Mouse (Mus musculus): Measurements from ENCODE around the gene Zfp322a. TPM values are rescaled to one million over a fixed set of nuclear protein-coding genes. Genes with fewer than 3 reads are reported as not detected.
A peak's percentile ranks its signal among the peaks of the same experiment; 100 is the strongest.
"Not testable (repeated sequence)": the region's sequence is repeated elsewhere in the genome, so short reads cannot be mapped to it uniquely, and the experiment has no call there.

Gene Zfp322a
- total and polyA plus RNA-seq, 3 experiments, result 5.7 to 8.4 TPM; not detected in 1

DNA sequence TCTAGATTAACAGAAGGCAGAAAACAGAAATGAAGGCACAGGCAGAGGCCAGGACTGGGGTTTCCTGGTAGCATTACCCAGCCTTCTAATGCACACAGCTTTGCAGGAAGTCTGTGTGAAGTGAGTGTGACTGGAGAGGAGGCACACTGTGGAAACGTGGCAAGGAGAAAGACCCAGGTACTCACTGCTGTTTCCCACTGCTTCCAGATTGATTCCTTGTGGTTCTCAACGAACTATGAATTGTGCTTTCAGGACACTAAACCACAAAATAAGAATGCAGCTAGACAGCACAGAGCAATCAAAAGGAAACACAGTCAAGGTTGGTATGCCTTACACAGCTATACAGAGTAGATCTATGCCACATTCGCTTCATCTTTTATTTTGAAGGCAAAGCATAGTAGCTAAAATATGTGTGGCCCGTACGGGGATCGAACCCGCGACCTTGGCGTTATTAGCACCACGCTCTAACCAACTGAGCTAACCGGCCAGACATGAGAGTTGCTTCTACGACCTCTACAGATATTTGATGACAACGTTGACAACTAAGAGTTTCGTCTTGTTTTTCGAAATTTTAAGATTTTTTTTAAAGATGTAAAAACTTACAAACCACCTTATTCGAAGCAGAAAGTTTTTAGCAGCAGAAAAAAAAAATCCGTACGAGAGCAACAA, 60.2 kb downstream of the Zfp322a start:
- not testable (repeated sequence) for H3K4me1 ChIP-seq (ENCODE audit: control insufficient read depth in 1 of 2, insufficient read depth in 2 of 2, low read length in 2 of 2); H3K9me3 ChIP-seq (replicated peaks; ENCODE audit: insufficient read depth, low read length); H3K27ac ChIP-seq (ENCODE audit: control insufficient read depth, low read depth, low read length); H3K27me3 ChIP-seq (ENCODE audit: control insufficient read depth in 1 of 2, insufficient read depth in 2 of 2, low read length in 2 of 2); H3K79me2 ChIP-seq (ENCODE audit: control insufficient read depth, insufficient read depth, low read length, poor library complexity); H3K36me3 ChIP-seq (ENCODE audit: control insufficient read depth in 1 of 2, insufficient read depth in 2 of 2, low read length in 2 of 2)
- TF ChIP-seq E2F4 (IDR thresholded peaks at IDR 0.05; ENCODE audit: borderline replicate concordance, low read depth, low read length), result peak; percentile 61; the same call in 1 of the 2 replicates
- peak; percentile 95 for TF ChIP-seq MAFK (IDR thresholded peaks at IDR 0.05; ENCODE audit: borderline replicate concordance, low read depth, low read length)
- peak; percentile 99 for TF ChIP-seq TBP (IDR thresholded peaks at IDR 0.05; ENCODE audit: low read depth, low read length)
- TF ChIP-seq MXI1 (IDR thresholded peaks at IDR 0.05; ENCODE audit: low read depth, low read length), result 0 out of 2 replicates have a peak, but pooled peaks have one; percentile 2
- TF ChIP-seq ELF1 (IDR thresholded peaks at IDR 0.05; ENCODE audit: low read depth, low read length), result peak; percentile 45; the same call in 1 of the 2 replicates
- DNase-seq (ENCODE audit: low read depth, low spot score), result peak; percentile 85
- Histone ChIP-seq H3K9ac (ENCODE audit: control insufficient read depth, low read depth, low read length, poor library complexity, severe bottlenecking) (peak overlapping the region; percentile 49), H3K4me3 (ENCODE audit: control insufficient read depth in 1 of 2, insufficient read depth in 1 of 2, low read depth in 2 of 2, low read length in 2 of 2) (peak overlapping the region; percentile 85 to 91)

DNA sequence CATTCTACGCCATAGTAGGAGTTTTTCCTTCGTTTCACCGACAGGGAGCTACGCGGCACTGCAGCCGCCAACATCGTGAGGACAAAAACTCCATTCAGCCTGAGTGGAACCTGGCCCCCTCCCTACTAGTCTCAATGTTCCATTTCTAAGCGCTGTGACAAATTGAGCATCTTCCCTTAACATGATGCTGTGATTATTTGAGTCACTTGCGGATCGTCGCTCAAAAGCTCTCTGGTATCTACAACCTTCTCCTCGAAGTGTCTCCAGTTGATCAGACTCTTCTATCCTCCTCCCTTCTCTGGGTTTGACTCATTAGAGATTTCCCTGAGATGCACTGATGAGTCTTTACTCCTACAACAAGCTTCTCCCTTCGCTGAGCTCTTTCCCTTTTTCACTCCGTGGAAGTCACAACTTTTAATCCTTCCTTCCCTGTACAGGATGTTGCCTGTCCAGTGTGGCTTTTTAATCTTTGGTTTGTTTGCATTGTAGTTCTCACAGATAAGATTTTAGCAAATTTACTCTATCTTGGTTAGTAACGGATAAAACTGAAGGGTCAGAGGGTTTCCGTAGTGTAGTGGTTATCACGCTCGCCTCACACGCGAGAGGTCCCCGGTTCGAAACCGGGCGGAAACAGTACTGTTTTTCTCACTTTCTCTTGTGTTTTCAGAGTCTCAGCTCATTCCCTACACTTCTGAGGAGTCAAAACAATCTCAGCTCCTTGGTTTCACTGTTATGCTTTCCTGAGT, 61.8 kb downstream of the Zfp322a start:
- Histone ChIP-seq H3K79me2 (ENCODE audit: control insufficient read depth, insufficient read depth, low read length, poor library complexity) (no peaks in the 10 kb centered on the region), H3K9me3 (replicated peaks; ENCODE audit: insufficient read depth, low read length) (no peaks in the 10 kb centered on the region), H3K36me3 (ENCODE audit: control insufficient read depth in 1 of 2, insufficient read depth in 2 of 2, low read length in 2 of 2) (peaks cover 0 to 3% of the 10 kb centered on the region in 2 experiments; a peak in 2 of 4 replicates), H3K27ac (ENCODE audit: control insufficient read depth, low read depth, low read length) (no peak overlapping the region), H3K4me1 (ENCODE audit: control insufficient read depth in 1 of 2, insufficient read depth in 2 of 2, low read length in 2 of 2) (peaks cover 0 to 7% of the 10 kb centered on the region in 2 experiments; a peak in 1 of 4 replicates), H3K4me3 (ENCODE audit: control insufficient read depth in 1 of 2, insufficient read depth in 1 of 2, low read depth in 2 of 2, low read length in 2 of 2) (peak overlapping the region; percentile 54 to 91), H3K9ac (ENCODE audit: control insufficient read depth, low read depth, low read length, poor library complexity, severe bottlenecking) (peak overlapping the region; percentile 42), H3K27me3 (ENCODE audit: control insufficient read depth in 1 of 2, insufficient read depth in 2 of 2, low read length in 2 of 2) (no peaks in the 10 kb centered on the region)
- DNase-seq (ENCODE audit: low read depth, low spot score), result peak; percentile 84
- TF ChIP-seq MAFK (IDR thresholded peaks at IDR 0.05; ENCODE audit: borderline replicate concordance, low read depth, low read length) (peak; percentile 94), RAD21 (IDR thresholded peaks at IDR 0.05; ENCODE audit: low read depth, low read length) (no peak), ZNF384 (IDR thresholded peaks at IDR 0.05; ENCODE audit: low read depth, low read length) (no peak), TBP (IDR thresholded peaks at IDR 0.05; ENCODE audit: low read depth, low read length) (peak; percentile 100), SIN3A (IDR thresholded peaks at IDR 0.05; ENCODE audit: low read length) (peak; percentile 48), GATA1 (IDR thresholded peaks at IDR 0.05; ENCODE audit: low read depth, low read length) (peak; percentile 90), POLR2AphosphoS2 (IDR thresholded peaks at IDR 0.05; ENCODE audit: low read length) (no peak)

GRCm38 (mm10) chr13:23306707-23307068, 62.3 kb downstream of the Zfp322a start:
- no peak for DNase-seq (ENCODE audit: low read depth, low spot score)
- Histone ChIP-seq H3K27me3 (ENCODE audit: control insufficient read depth in 1 of 2, insufficient read depth in 2 of 2, low read length in 2 of 2) (no peaks in the 10 kb centered on the region), H3K9me3 (replicated peaks; ENCODE audit: insufficient read depth, low read length) (no peaks in the 10 kb centered on the region), H3K36me3 (ENCODE audit: control insufficient read depth in 1 of 2, insufficient read depth in 2 of 2, low read length in 2 of 2) (peaks cover 0 to 3% of the 10 kb centered on the region in 2 experiments; a peak in 2 of 4 replicates), H3K9ac (ENCODE audit: control insufficient read depth, low read depth, low read length, poor library complexity, severe bottlenecking) (no peak overlapping the region), H3K79me2 (ENCODE audit: control insufficient read depth, insufficient read depth, low read length, poor library complexity) (no peaks in the 10 kb centered on the region), H3K4me1 (ENCODE audit: control insufficient read depth in 1 of 2, insufficient read depth in 2 of 2, low read length in 2 of 2) (peaks cover 0 to 7% of the 10 kb centered on the region in 2 experiments; a peak in 1 of 4 replicates), H3K4me3 (ENCODE audit: control insufficient read depth in 1 of 2, insufficient read depth in 1 of 2, low read depth in 2 of 2, low read length in 2 of 2) (no peak overlapping the region), H3K27ac (ENCODE audit: control insufficient read depth, low read depth, low read length) (no peak overlapping the region)
- TF ChIP-seq MAX (IDR thresholded peaks at IDR 0.05; ENCODE audit: low read length) (no peak), CHD2 (IDR thresholded peaks at IDR 0.05; ENCODE audit: low read length) (no peak), TCF12 (IDR thresholded peaks at IDR 0.05; ENCODE audit: low read depth, low read length) (no peak), ZNF384 (IDR thresholded peaks at IDR 0.05; ENCODE audit: low read depth, low read length) (no peak)

Other genes starting within 250 kb of the Zfp322a start
- gene Vmn1r218, start 236.1 kb downstream of the Zfp322a start, total RNA-seq (2012; rRNA removed), result not detected in 2 replicates
- under 1 TPM in 1 of 2 experiments, not detected in 1; 0.01 TPM for gene Vmn1r218, start 236.1 kb downstream of the Zfp322a start, polyA plus RNA-seq (2012; ENCODE audit: insufficient read depth in 1 of 2, insufficient read length in 2 of 2, low read depth in 1 of 2, low replicate concordance in 2 of 2, missing spikeins in 1 of 2)
- gene Vmn1r219, start 209.9 kb downstream of the Zfp322a start, total RNA-seq (2012; rRNA removed), result not detected in 2 replicates
- gene Vmn1r219, start 209.9 kb downstream of the Zfp322a start, polyA plus RNA-seq (2012; ENCODE audit: insufficient read depth in 1 of 2, insufficient read length in 2 of 2, low read depth in 1 of 2, low replicate concordance in 2 of 2, missing spikeins in 1 of 2), result not detected
- not detected in 2 replicates for gene Vmn1r220, start 181.2 kb downstream of the Zfp322a start, total RNA-seq (2012; rRNA removed)
- not detected for gene Vmn1r220, start 181.2 kb downstream of the Zfp322a start, polyA plus RNA-seq (2012; ENCODE audit: insufficient read depth in 1 of 2, insufficient read length in 2 of 2, low read depth in 1 of 2, low replicate concordance in 2 of 2, missing spikeins in 1 of 2)
- gene Vmn1r221, start 155.1 kb downstream of the Zfp322a start, total RNA-seq (2012; rRNA removed), result not detected in 2 replicates
- not detected for gene Vmn1r221, start 155.1 kb downstream of the Zfp322a start, polyA plus RNA-seq (2012; ENCODE audit: insufficient read depth in 1 of 2, insufficient read length in 2 of 2, low read depth in 1 of 2, low replicate concordance in 2 of 2, missing spikeins in 1 of 2)
- not detected in 2 replicates for gene Vmn1r222, start 133.3 kb downstream of the Zfp322a start, total RNA-seq (2012; rRNA removed)
- gene Vmn1r222, start 133.3 kb downstream of the Zfp322a start, polyA plus RNA-seq (2012; ENCODE audit: insufficient read depth in 1 of 2, insufficient read length in 2 of 2, low read depth in 1 of 2, low replicate concordance in 2 of 2, missing spikeins in 1 of 2), result not detected
- not detected in 2 replicates for gene Vmn1r223, start 122.1 kb downstream of the Zfp322a start, total RNA-seq (2012; rRNA removed)
- gene Vmn1r223, start 122.1 kb downstream of the Zfp322a start, polyA plus RNA-seq (2012; ENCODE audit: insufficient read depth in 1 of 2, insufficient read length in 2 of 2, low read depth in 1 of 2, low replicate concordance in 2 of 2, missing spikeins in 1 of 2), result not detected
- 12.5 and 16.2 TPM in 2 replicates for gene Abt1, start 54.7 kb upstream of the Zfp322a start, total RNA-seq (2012; rRNA removed)
- gene Abt1, start 54.7 kb upstream of the Zfp322a start, polyA plus RNA-seq (2012; ENCODE audit: insufficient read depth in 1 of 2, insufficient read length in 2 of 2, low read depth in 1 of 2, low replicate concordance in 2 of 2, missing spikeins in 1 of 2), result 10 to 100 TPM in 1 of 2 experiments, not detected in 1; 14.2 TPM
- 0.07 TPM in 1 of 2 replicates, not detected in the other for gene Btn1a1, start 96.7 kb upstream of the Zfp322a start, total RNA-seq (2012; rRNA removed)
- gene Btn1a1, start 96.7 kb upstream of the Zfp322a start, polyA plus RNA-seq (2012; ENCODE audit: insufficient read depth in 1 of 2, insufficient read length in 2 of 2, low read depth in 1 of 2, low replicate concordance in 2 of 2, missing spikeins in 1 of 2), result under 1 TPM in 1 of 2 experiments, not detected in 1; 0.25 TPM
- gene Btn2a2, start 119.6 kb upstream of the Zfp322a start, total RNA-seq (2012; rRNA removed), result not detected in 2 replicates
- not detected for gene Btn2a2, start 119.6 kb upstream of the Zfp322a start, polyA plus RNA-seq (2012; ENCODE audit: insufficient read depth in 1 of 2, insufficient read length in 2 of 2, low read depth in 1 of 2, low replicate concordance in 2 of 2, missing spikeins in 1 of 2)
- 5,750 and 5,753 TPM in 2 replicates for gene Hist1h4h, start 161.8 kb upstream of the Zfp322a start, total RNA-seq (2012; rRNA removed)
- 1 to 10 TPM in 1 of 2 experiments, not detected in 1; 9.9 TPM for gene Hist1h4h, start 161.8 kb upstream of the Zfp322a start, polyA plus RNA-seq (2012; ENCODE audit: insufficient read depth in 1 of 2, insufficient read length in 2 of 2, low read depth in 1 of 2, low replicate concordance in 2 of 2, missing spikeins in 1 of 2)
- gene Hist1h2af, start 164.7 kb upstream of the Zfp322a start, total RNA-seq (2012; rRNA removed), result 939 and 1,000 TPM in 2 replicates
- 10 to 100 TPM in 1 of 2 experiments, not detected in 1; 64.3 TPM for gene Hist1h2af, start 164.7 kb upstream of the Zfp322a start, polyA plus RNA-seq (2012; ENCODE audit: insufficient read depth in 1 of 2, insufficient read length in 2 of 2, low read depth in 1 of 2, low replicate concordance in 2 of 2, missing spikeins in 1 of 2)
- gene Hist1h3g, start 166.2 kb upstream of the Zfp322a start, total RNA-seq (2012; rRNA removed), result 441 and 728 TPM in 2 replicates
- gene Hist1h3g, start 166.2 kb upstream of the Zfp322a start, polyA plus RNA-seq (2012; ENCODE audit: insufficient read depth in 1 of 2, insufficient read length in 2 of 2, low read depth in 1 of 2, low replicate concordance in 2 of 2, missing spikeins in 1 of 2), result 1 to 10 TPM in 1 of 2 experiments, not detected in 1; 5.2 TPM
- gene Hist1h2bh, start 174.2 kb upstream of the Zfp322a start, total RNA-seq (2012; rRNA removed), result 275 and 350 TPM in 2 replicates
- under 1 TPM in 1 of 2 experiments, not detected in 1; 0.70 TPM for gene Hist1h2bh, start 174.2 kb upstream of the Zfp322a start, polyA plus RNA-seq (2012; ENCODE audit: insufficient read depth in 1 of 2, insufficient read length in 2 of 2, low read depth in 1 of 2, low replicate concordance in 2 of 2, missing spikeins in 1 of 2)
- 541 and 709 TPM in 2 replicates for gene Hist1h3f, start 174.8 kb upstream of the Zfp322a start, total RNA-seq (2012; rRNA removed)
- 1 to 10 TPM in 1 of 2 experiments, not detected in 1; 1.2 TPM for gene Hist1h3f, start 174.8 kb upstream of the Zfp322a start, polyA plus RNA-seq (2012; ENCODE audit: insufficient read depth in 1 of 2, insufficient read length in 2 of 2, low read depth in 1 of 2, low replicate concordance in 2 of 2, missing spikeins in 1 of 2)
- gene Hist1h4f, start 182.4 kb upstream of the Zfp322a start, total RNA-seq (2012; rRNA removed), result 3,786 and 4,217 TPM in 2 replicates
- 10 to 100 TPM in 1 of 2 experiments, not detected in 1; 14.4 TPM for gene Hist1h4f, start 182.4 kb upstream of the Zfp322a start, polyA plus RNA-seq (2012; ENCODE audit: insufficient read depth in 1 of 2, insufficient read length in 2 of 2, low read depth in 1 of 2, low replicate concordance in 2 of 2, missing spikeins in 1 of 2)
- 115 and 134 TPM in 2 replicates for gene Hist1h1d, start 184.1 kb upstream of the Zfp322a start, total RNA-seq (2012; rRNA removed)
- under 1 TPM in 1 of 2 experiments, not detected in 1; 0.24 TPM for gene Hist1h1d, start 184.1 kb upstream of the Zfp322a start, polyA plus RNA-seq (2012; ENCODE audit: insufficient read depth in 1 of 2, insufficient read length in 2 of 2, low read depth in 1 of 2, low replicate concordance in 2 of 2, missing spikeins in 1 of 2)
- 1,049 and 1,400 TPM in 2 replicates for gene Hist1h3e, start 193.2 kb upstream of the Zfp322a start, total RNA-seq (2012; rRNA removed)
- 1 to 10 TPM in 1 of 2 experiments, not detected in 1; 4.5 TPM for gene Hist1h3e, start 193.2 kb upstream of the Zfp322a start, polyA plus RNA-seq (2012; ENCODE audit: insufficient read depth in 1 of 2, insufficient read length in 2 of 2, low read depth in 1 of 2, low replicate concordance in 2 of 2, missing spikeins in 1 of 2)
- gene Hist1h2ae, start 202.0 kb upstream of the Zfp322a start, total RNA-seq (2012; rRNA removed), result 560 and 662 TPM in 2 replicates
- gene Hist1h2ae, start 202.0 kb upstream of the Zfp322a start, polyA plus RNA-seq (2012; ENCODE audit: insufficient read depth in 1 of 2, insufficient read length in 2 of 2, low read depth in 1 of 2, low replicate concordance in 2 of 2, missing spikeins in 1 of 2), result 1 to 10 TPM in 1 of 2 experiments, not detected in 1; 3.3 TPM
- gene Hist1h2bg, start 202.2 kb upstream of the Zfp322a start, total RNA-seq (2012; rRNA removed), result 2,580 and 3,348 TPM in 2 replicates
- gene Hist1h2bg, start 202.2 kb upstream of the Zfp322a start, polyA plus RNA-seq (2012; ENCODE audit: insufficient read depth in 1 of 2, insufficient read length in 2 of 2, low read depth in 1 of 2, low replicate concordance in 2 of 2, missing spikeins in 1 of 2), result 10 to 100 TPM in 1 of 2 experiments, not detected in 1; 14.7 TPM
- gene Hist1h2bf, start 205.0 kb upstream of the Zfp322a start, total RNA-seq (2012; rRNA removed), result 1,093 and 1,255 TPM in 2 replicates
- 1 to 10 TPM in 1 of 2 experiments, not detected in 1; 2.2 TPM for gene Hist1h2bf, start 205.0 kb upstream of the Zfp322a start, polyA plus RNA-seq (2012; ENCODE audit: insufficient read depth in 1 of 2, insufficient read length in 2 of 2, low read depth in 1 of 2, low replicate concordance in 2 of 2, missing spikeins in 1 of 2)
- 924 and 1,082 TPM in 2 replicates for gene Hist1h2ad, start 205.2 kb upstream of the Zfp322a start, total RNA-seq (2012; rRNA removed)
- gene Hist1h2ad, start 205.2 kb upstream of the Zfp322a start, polyA plus RNA-seq (2012; ENCODE audit: insufficient read depth in 1 of 2, insufficient read length in 2 of 2, low read depth in 1 of 2, low replicate concordance in 2 of 2, missing spikeins in 1 of 2), result under 1 TPM in 1 of 2 experiments, not detected in 1; 0.14 TPM
- gene Hist1h3d, start 206.6 kb upstream of the Zfp322a start, total RNA-seq (2012; rRNA removed), result 150 and 212 TPM in 2 replicates
- gene Hist1h3d, start 206.6 kb upstream of the Zfp322a start, polyA plus RNA-seq (2012; ENCODE audit: insufficient read depth in 1 of 2, insufficient read length in 2 of 2, low read depth in 1 of 2, low replicate concordance in 2 of 2, missing spikeins in 1 of 2), result 1 to 10 TPM in 1 of 2 experiments, not detected in 1; 1.4 TPM
- gene Hist1h4d, start 212.4 kb upstream of the Zfp322a start, total RNA-seq (2012; rRNA removed), result 1,889 and 1,922 TPM in 2 replicates
- gene Hist1h4d, start 212.4 kb upstream of the Zfp322a start, polyA plus RNA-seq (2012; ENCODE audit: insufficient read depth in 1 of 2, insufficient read length in 2 of 2, low read depth in 1 of 2, low replicate concordance in 2 of 2, missing spikeins in 1 of 2), result 10 to 100 TPM in 1 of 2 experiments, not detected in 1; 11.7 TPM